Mouse (Mus musculus): ENCODE data around the gene 1110051M20Rik.

Gene 1110051M20Rik

GRCm38 (mm10) chr2:91331051-91331843 is 113.3 kb downstream of the 1110051M20Rik start:
- no peak for DNase-seq

- no peak for DNase-seq
Measured at GRCm38 (mm10) chr2:91329996-91330738, 114.3 kb downstream of the 1110051M20Rik start.

GRCm38 (mm10) chr2:91328729-91329125 is 115.8 kb downstream of the 1110051M20Rik start:
- DNase-seq = no peak

- no peak for DNase-seq
Measured at GRCm38 (mm10) chr2:91327968-91328728, 116.4 kb downstream of the 1110051M20Rik start.

- DNase-seq = no peak
Measured at GRCm38 (mm10) chr2:91326746-91327350, 117.7 kb downstream of the 1110051M20Rik start.

GRCm38 (mm10) chr2:91324761-91325421 is 119.6 kb downstream of the 1110051M20Rik start:
- no peak for DNase-seq

- DNase-seq = no peak
Measured at GRCm38 (mm10) chr2:91324346-91324745, 120.2 kb downstream of the 1110051M20Rik start.

GRCm38 (mm10) chr2:91322490-91322889 is 122.0 kb downstream of the 1110051M20Rik start:
- DNase-seq = no peak

- DNase-seq = no peak
Measured at GRCm38 (mm10) chr2:91321923-91322322, 122.6 kb downstream of the 1110051M20Rik start.

GRCm38 (mm10) chr2:91320559-91321529 is 123.7 kb downstream of the 1110051M20Rik start:
- no peak for DNase-seq

GRCm38 (mm10) chr2:91314184-91314583 is 130.3 kb downstream of the 1110051M20Rik start:
- no peak for DNase-seq

GRCm38 (mm10) chr2:91312578-91313311 is 131.8 kb downstream of the 1110051M20Rik start:
- DNase-seq = no peak

GRCm38 (mm10) chr2:91309546-91309945 is 135.0 kb downstream of the 1110051M20Rik start:
- no peak for DNase-seq

GRCm38 (mm10) chr2:91308680-91309079 is 135.8 kb downstream of the 1110051M20Rik start:
- DNase-seq = peak; percentile 68 to 87

GRCm38 (mm10) chr2:91306589-91306988 is 137.9 kb downstream of the 1110051M20Rik start:
- no peak for DNase-seq

- DNase-seq = no peak
Measured at GRCm38 (mm10) chr2:91305926-91306325, 138.6 kb downstream of the 1110051M20Rik start.

- DNase-seq = no peak
Measured at GRCm38 (mm10) chr2:91302845-91303244, 141.7 kb downstream of the 1110051M20Rik start.

- no peak for DNase-seq
Measured at GRCm38 (mm10) chr2:91301836-91302235, 142.7 kb downstream of the 1110051M20Rik start.

GRCm38 (mm10) chr2:91300784-91301183 is 143.7 kb downstream of the 1110051M20Rik start:
- DNase-seq = no peak

- DNase-seq = no peak
Measured at GRCm38 (mm10) chr2:91299156-91299555, 145.3 kb downstream of the 1110051M20Rik start.

All from thymus, postnatal 36 days (tissue).